Mouse (Mus musculus) gastrocnemius, adult 8-10 months (tissue): Measurements from ENCODE around the gene Man2a1. TPM values are rescaled to one million over a fixed set of nuclear protein-coding genes. Genes with fewer than 3 reads are reported as not detected.
A peak's percentile ranks its signal among the peaks of the same experiment; 100 is the strongest.

Experiments
- DNase-seq, 2 experiments: peaks; one replicate each; pipeline ENCODE4 v3.0.0; 2022; ENCODE audit warnings: low spot score in 2 of 2
- total RNA-seq, 4 experiments: library from RNA; stranded (reverse); gene quantifications; 2 replicates each; pipeline ENCODE4 v1.2.4; 2022

The Man2a1 gene
- total RNA-seq, 4 experiments from 2014 or later: 4.5 to 6.1 (median 5.2) TPM

DNA sequence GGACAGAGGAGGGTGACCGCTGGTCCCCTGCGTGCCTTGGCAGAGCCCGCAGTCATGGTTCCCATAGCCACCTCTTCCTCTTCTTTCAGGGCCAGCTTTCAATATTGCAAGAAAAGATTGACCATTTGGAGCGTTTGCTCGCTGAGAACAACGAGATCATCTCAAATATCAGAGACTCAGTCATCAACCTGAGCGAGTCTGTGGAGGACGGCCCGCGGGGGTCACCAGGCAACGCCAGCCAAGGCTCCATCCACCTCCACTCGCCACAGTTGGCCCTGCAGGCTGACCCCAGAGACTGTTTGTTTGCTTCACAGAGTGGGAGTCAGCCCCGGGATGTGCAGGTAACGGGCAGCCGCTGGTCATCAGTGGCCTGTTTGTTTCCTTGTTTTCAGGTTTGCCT, 23.9 kb downstream of the Man2a1 start:
- no peak for DNase-seq

DNA sequence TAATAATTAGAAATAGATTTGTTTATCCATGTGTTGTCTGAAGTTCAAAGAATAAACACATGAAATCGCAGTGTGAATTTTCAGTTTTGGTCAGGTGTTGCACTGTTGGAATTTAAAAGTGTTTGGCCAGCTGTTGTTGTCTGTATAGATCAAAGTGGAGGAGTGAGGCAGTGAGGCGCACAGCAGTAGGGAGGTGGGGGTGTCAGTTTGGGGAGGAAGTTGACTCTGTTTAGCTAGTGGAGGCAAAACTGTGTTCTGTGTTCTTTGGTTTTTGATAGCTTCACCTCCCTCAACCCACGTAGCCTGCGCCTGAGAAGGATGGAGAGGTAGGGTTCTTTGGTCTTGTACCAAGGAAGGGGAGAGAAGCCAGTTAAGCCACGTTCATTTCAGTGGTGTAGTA, 28.3 kb downstream of the Man2a1 start:
- DNase-seq: no peak

GRCm38 (mm10) chr17:64629486-64629885, 28.9 kb downstream of the Man2a1 start:
- no peak for DNase-seq

- peak in 1 of 2 experiments; percentile 36 for DNase-seq
Measured at GRCm38 (mm10) chr17:64630506-64630905, 30.0 kb downstream of the Man2a1 start.

GRCm38 (mm10) chr17:64637868-64638537, 37.5 kb downstream of the Man2a1 start:
- no peak for DNase-seq

GRCm38 (mm10) chr17:64641376-64641775, 40.8 kb downstream of the Man2a1 start:
- no peak for DNase-seq

DNA sequence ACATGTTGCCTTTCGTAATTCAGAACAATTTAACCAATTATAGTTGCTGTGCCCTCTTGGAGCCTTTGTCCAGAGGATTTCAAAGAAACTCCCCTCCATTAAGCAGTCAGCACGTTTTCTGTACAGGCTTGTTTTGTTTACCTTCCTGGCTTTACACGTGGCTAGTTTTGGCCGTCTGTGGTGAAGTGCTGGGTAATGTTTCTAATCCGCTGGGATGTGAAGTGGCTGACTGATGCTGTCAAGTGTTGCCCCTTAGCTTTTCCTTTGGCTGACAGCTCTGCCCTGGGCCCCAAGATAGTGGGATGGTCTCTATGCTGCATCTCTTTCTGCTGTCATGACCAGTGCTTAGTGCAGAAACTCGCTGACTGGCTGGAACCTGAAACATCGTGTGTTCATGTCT, 43.1 kb downstream of the Man2a1 start:
- no peak for DNase-seq

DNA sequence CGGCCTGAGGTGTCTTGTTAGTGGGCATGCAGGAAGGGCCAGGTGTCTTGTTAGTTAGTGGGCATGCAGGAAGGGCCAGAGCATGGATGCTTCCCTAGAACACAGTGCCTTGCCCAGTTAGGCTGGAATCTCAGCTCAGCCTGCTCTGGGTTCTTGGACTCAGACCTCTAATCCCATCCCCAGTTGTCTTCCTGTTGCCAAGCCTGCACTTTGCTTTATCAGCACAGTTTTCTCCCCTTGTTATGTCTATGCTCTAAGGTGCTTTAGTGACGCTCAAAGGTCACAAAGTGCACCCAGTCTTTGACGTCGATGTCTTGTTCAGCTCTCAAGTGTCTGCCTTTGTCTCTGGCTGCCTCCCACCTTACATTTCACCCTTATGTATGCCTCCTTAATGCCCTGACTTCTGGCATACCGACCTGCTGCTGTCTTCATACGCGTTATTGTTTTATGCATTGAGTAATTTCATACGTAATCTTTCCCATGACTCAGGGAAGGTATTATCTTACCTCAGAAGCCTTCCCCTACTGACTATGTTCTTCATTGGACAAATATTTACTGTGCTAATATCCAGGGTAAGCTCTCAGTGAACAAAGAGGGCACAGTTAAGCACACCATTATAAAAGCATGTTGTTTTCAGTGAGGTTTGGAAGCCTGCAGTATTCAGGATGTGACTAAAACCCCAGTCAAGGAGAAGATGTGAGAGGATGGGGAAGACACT, 44.5 kb downstream of the Man2a1 start:
- DNase-seq: no peak

GRCm38 (mm10) chr17:64647396-64647795, 46.9 kb downstream of the Man2a1 start:
- DNase-seq: no peak

DNA sequence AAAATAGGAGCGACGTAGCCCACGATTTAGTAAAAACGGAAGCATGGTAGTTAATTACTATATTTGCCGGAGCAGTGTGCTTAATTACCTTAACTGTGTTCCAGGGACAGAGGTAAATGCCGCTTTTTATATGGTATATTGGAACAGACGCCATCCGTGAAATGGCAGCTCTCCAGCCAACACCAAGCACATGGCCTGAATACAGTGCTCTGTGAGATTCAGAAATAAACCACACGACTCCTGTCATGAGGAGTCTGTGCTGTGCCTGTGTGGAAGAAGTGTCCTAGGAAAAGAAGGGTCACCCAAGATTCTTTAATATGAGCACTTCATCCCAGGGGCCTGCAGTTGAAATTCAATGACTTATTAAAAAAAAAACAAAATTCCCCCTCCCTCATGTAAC, 50.2 kb downstream of the Man2a1 start:
- no peak for DNase-seq

DNA sequence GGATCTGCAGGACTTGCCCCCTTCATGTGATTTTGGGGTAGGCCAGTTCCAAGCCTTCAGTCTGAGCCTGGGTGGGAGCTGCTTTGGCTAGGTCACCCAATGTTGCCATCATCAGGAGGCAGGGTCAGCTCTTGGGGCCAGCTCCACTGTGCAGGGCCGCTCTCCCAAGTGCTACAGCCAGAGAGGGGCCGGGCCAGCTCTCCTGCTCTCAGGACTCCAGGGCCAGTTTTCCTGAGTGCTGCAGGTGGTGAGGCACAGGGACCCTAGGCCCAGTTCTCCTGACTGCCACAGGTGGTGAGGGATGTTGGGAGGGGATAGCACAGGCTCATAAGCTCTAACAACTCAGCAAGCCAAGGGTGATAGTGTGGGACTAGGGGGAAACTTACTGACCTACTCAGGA, 53.1 kb downstream of the Man2a1 start:
- DNase-seq: no peak

- no peak for DNase-seq
Measured at GRCm38 (mm10) chr17:64659682-64660081, 59.1 kb downstream of the Man2a1 start.

GRCm38 (mm10) chr17:64666518-64666917, 66.0 kb downstream of the Man2a1 start:
- no peak for DNase-seq

GRCm38 (mm10) chr17:64668504-64668903, 68.0 kb downstream of the Man2a1 start:
- no peak for DNase-seq

DNA sequence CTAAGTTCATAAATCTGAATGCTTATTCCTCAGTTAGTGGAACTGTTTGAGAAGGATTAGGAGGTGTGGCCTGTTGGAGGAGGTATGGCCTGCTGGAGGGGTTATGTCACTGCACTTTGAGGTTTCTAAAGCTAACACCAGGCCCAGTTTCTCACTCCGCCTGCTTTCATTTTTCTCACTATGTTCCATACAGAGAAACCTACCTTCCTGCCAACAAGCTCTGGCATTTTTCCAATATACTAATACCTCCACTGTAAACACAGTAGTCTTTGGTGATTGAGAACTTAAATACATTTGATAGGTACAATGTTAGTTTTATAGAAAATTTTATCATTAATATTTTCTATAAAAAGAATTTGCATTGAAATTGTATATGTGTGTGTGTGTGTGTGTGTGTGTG, 73.9 kb downstream of the Man2a1 start:
- DNase-seq: no peak

- DNase-seq: no peak
Measured at GRCm38 (mm10) chr17:64674980-64675379, 74.4 kb downstream of the Man2a1 start.

GRCm38 (mm10) chr17:64676735-64677469, 76.4 kb downstream of the Man2a1 start:
- DNase-seq: no peak

DNA sequence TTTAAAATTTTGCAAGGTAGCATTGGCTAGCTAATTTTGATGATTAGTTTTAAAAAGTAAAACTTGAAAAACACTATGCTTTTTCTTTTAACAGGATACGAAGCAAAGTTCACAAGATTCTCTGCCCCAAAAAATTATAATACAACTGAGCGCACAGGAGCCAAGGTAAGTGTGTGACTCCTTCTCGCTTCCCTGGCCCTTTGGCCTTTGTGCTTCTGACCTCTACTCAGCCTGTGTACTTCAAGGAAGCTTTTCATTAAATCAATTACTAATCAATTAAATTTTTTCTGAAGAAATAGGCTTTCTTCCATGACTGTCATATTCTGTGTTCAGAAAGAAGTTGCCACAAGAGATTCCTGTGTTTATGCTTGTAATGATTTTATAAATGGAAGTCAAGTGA, 80.9 kb downstream of the Man2a1 start:
- DNase-seq: no peak

DNA sequence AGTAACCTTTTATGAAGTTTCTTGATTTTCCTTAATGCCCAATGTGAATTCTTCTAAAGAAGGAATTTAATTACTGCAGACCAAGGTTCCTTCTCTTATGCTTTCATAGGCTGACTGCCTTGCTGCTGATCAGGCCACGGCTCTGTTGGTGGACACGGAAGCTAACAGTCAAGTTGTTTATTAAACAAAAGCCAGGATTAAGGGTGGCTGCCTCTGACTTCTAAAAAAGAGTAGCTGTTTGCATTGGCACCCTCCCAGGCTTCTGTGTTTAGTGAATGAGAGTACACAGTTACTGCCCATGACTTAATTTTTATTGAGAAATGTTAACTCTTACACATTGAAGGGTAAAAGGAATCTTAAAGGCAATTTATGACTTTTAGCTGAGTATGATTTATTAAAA, 81.4 kb downstream of the Man2a1 start:
- no peak for DNase-seq

DNA sequence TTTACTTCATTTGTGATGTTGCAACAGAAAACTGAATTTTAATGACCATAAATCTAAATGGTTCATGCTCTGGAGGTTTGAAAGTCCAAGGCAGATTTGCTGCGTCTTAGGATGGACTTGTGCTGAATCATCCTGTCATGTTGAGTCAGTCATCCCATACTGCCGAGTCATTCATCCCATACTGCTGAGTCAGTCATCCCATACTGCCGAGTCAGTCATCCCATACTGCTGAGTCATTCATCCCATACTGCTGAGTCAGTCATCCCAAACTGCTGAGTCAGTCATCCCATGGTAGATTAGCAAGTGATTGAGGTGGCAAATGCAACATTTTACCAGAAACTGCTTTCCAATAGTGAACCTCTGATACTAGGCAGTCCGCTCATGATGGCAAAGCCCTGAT, 83.6 kb downstream of the Man2a1 start:
- no peak for DNase-seq

GRCm38 (mm10) chr17:64685216-64685903, 84.8 kb downstream of the Man2a1 start:
- DNase-seq: peak; percentile 66 to 81

- no peak for DNase-seq
Measured at GRCm38 (mm10) chr17:64689614-64690013, 89.1 kb downstream of the Man2a1 start.
